Mouse (Mus musculus) intestine, embryonic 14.5 days (tissue): ENCODE measurements around the gene H2-M5. TPM values are rescaled to one million over a fixed set of nuclear protein-coding genes. Genes with fewer than 3 reads are reported as not detected.

Experiments used
- polyA plus RNA-seq: library from polyadenylated mRNA; unstranded; fragments of >200 nt; fragmentation: Nextera tagmentation; extraction: Ambion mirVana; gene quantifications from 2 replicates; pipeline ENCODE4 v1.2.1, GENCODE M21; 2014

Gene H2-M5
- polyA plus RNA-seq, 1 experiment from 2014 or later: 0.16 TPM

Other genes with a start within 250 kb of the H2-M5 start
- gene H2-M10.5, start 216.6 kb downstream of the H2-M5 start, polyA plus RNA-seq: not detected in 2 replicates
- not detected in 2 replicates for gene H2-M10.6, start 177.4 kb downstream of the H2-M5 start, polyA plus RNA-seq
- gene Trim26, start 152.4 kb downstream of the H2-M5 start, polyA plus RNA-seq: 40.0 and 41.9 TPM in 2 replicates
- gene Trim15, start 122.3 kb downstream of the H2-M5 start, polyA plus RNA-seq: 1.2 and 1.3 TPM in 2 replicates
- 0.97 and 1.6 TPM in 2 replicates for gene Trim10, start 120.0 kb downstream of the H2-M5 start, polyA plus RNA-seq
- gene Trim40, start 99.4 kb downstream of the H2-M5 start, polyA plus RNA-seq: 0.11 and 0.78 TPM in 2 replicates
- gene Trim31, start 91.4 kb downstream of the H2-M5 start, polyA plus RNA-seq: 21.4 and 25.7 TPM in 2 replicates
- 1.3 and 1.5 TPM in 2 replicates for gene Rnf39, start 46.6 kb downstream of the H2-M5 start, polyA plus RNA-seq
- 120 and 132 TPM in 2 replicates for gene Ppp1r11, start 37.8 kb downstream of the H2-M5 start, polyA plus RNA-seq
- gene Znrd1, start 31.0 kb downstream of the H2-M5 start, polyA plus RNA-seq: 88.7 and 91.2 TPM in 2 replicates
- gene Znrd1as, start 30.9 kb downstream of the H2-M5 start, polyA plus RNA-seq: 4.9 and 6.6 TPM in 2 replicates
- not detected in 2 replicates for gene 2410137M14Rik, start 8.3 kb downstream of the H2-M5 start, polyA plus RNA-seq
- 78.3 and 85.0 TPM in 2 replicates for gene Zfp57, start 11.6 kb upstream of the H2-M5 start, polyA plus RNA-seq
- gene Mog, start 33.9 kb upstream of the H2-M5 start, polyA plus RNA-seq: 0.14 and 0.24 TPM in 2 replicates
- 12.6 and 13.7 TPM in 2 replicates for gene Gabbr1, start 56.4 kb upstream of the H2-M5 start, polyA plus RNA-seq
- gene Olfr90, start 99.0 kb upstream of the H2-M5 start, polyA plus RNA-seq: 0.07 TPM in 1 of 2 replicates, not detected in the other
- not detected in 2 replicates for gene Olfr91, start 108.7 kb upstream of the H2-M5 start, polyA plus RNA-seq
- not detected in 2 replicates for gene Olfr92, start 130.6 kb upstream of the H2-M5 start, polyA plus RNA-seq
- gene Olfr93, start 172.0 kb upstream of the H2-M5 start, polyA plus RNA-seq: not detected in 2 replicates
- gene Ubd, start 204.4 kb upstream of the H2-M5 start, polyA plus RNA-seq: not detected in 2 replicates
- gene Olfr94, start 211.5 kb upstream of the H2-M5 start, polyA plus RNA-seq: not detected in 2 replicates
- not detected in 2 replicates for gene Olfr95, start 223.6 kb upstream of the H2-M5 start, polyA plus RNA-seq
- not detected in 2 replicates for gene Olfr96, start 230.6 kb upstream of the H2-M5 start, polyA plus RNA-seq
- gene Olfr97, start 247.8 kb upstream of the H2-M5 start, polyA plus RNA-seq: not detected in 2 replicates